Mouse (Mus musculus) liver, embryonic 15.5 days (tissue): ENCODE results near the gene Kif23. TPM values are rescaled to one million over a fixed set of nuclear protein-coding genes. Genes with fewer than 3 reads are reported as not detected.

Experiments
- ATAC-seq: fragments of 200-750 bp; cut with Nextera tagmentation; 2 replicates; pipeline ENCODE4 v1.8.0; 2017; ENCODE audit warnings: moderate number of reproducible peaks, mild to moderate bottlenecking, moderate library complexity; ENCODE audit not compliant: insufficient read depth
- H3K27ac ChIP-seq: fragments of 300-500 bp; sonication (generic); replicated peaks from 2 replicates; pipeline ENCODE4 v1.5.1; 2015; ENCODE audit warnings: mild to moderate bottlenecking, inconsistent platforms
- H3K27me3 ChIP-seq: fragments of 300-500 bp; sonication (generic); 2 replicates; pipeline ENCODE4 v1.6.1; 2015; ENCODE audit warnings: mild to moderate bottlenecking, inconsistent platforms
- H3K36me3 ChIP-seq: fragments of 300-500 bp; sonication (generic); replicated peaks from 2 replicates; pipeline ENCODE4 v1.6.1; 2015; ENCODE audit warnings: moderate library complexity, mild to moderate bottlenecking, inconsistent platforms
- H3K4me1 ChIP-seq: fragments of 300-500 bp; sonication (generic); replicated peaks from 2 replicates; pipeline ENCODE4 v1.6.1; 2015; ENCODE audit warnings: inconsistent platforms
- H3K4me2 ChIP-seq: fragments of 300-500 bp; sonication (generic); 2 replicates; pipeline ENCODE4 v1.6.1; 2015; ENCODE audit warnings: moderate library complexity, mild to moderate bottlenecking, inconsistent platforms
- H3K4me3 ChIP-seq: fragments of 300-500 bp; sonication (generic); replicated peaks from 2 replicates; pipeline ENCODE4 v1.5.1; 2015; ENCODE audit warnings: mild to moderate bottlenecking, inconsistent platforms
- H3K9ac ChIP-seq: fragments of 300-500 bp; sonication (generic); 2 replicates; pipeline ENCODE4 v1.6.1; 2015; ENCODE audit warnings: moderate library complexity, mild to moderate bottlenecking, inconsistent platforms
- H3K9me3 ChIP-seq: fragments of 300-500 bp; sonication (generic); replicated peaks from 2 replicates; pipeline ENCODE4 v1.6.1; 2016; ENCODE audit warnings: inconsistent platforms
- WGBS: fragments of 180-500 bp; shearing (Covaris S2); methylation state at CpG from one replicate; pipeline ENCODE4 v1.1.7; 2015; ENCODE audit warnings: mixed read lengths; ENCODE audit not compliant: insufficient replicate concordance; 5-methylcytosine and 5-hydroxymethylcytosine counted together
- polyA plus RNA-seq: library from polyadenylated mRNA; unstranded; fragments of >200 nt; fragmentation: Nextera tagmentation; extraction: Ambion mirVana; gene quantifications from 2 replicates; pipeline ENCODE4 v1.2.1, GENCODE M21; 2015

Gene Kif23
- polyA plus RNA-seq, 1 experiment from 2014 or later = 66.9 TPM

DNA sequence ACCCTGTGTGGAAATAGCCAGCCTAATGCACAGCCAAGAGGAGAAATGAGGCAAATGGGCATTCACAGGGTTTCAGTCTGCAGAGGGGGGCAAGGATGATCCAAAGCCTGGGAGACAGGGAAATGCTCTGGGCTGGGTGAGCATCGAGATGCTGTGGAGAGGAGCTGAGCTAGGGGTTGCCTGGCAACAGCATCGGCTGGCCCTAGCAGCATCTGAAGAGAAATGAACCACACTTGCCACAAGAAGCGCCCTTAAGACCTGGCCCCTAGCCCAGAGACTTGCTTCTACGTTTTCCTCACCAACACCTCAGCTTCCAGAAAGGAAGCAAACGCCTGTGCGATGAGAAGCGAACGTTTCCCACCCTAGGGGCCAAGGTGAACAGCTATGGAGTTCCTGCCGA is 44.1 kb downstream of the Kif23 start:
- H3K27me3 ChIP-seq = peaks cover 42% of the 10 kb centered on the region
- 48% methylated on average over 9 of the region's 9 CpGs for WGBS
- H3K4me2 ChIP-seq = no peak overlapping the region
- H3K9me3 ChIP-seq = no peaks in the 10 kb centered on the region
- ATAC-seq = no peak
- H3K9ac ChIP-seq = no peak overlapping the region
- H3K4me1 ChIP-seq = peaks cover 9% of the 10 kb centered on the region
- H3K36me3 ChIP-seq = no peaks in the 10 kb centered on the region
- no peak overlapping the region for H3K4me3 ChIP-seq
- no peak overlapping the region for H3K27ac ChIP-seq

- H3K27ac ChIP-seq = no peak overlapping the region
- no peaks in the 10 kb centered on the region for H3K9me3 ChIP-seq
- peaks cover under 1% of the 10 kb centered on the region; the same call in 1 of the 2 replicates for H3K4me1 ChIP-seq
- no peak overlapping the region for H3K4me2 ChIP-seq
- 63% methylated on average over 4 of the region's 4 CpGs for WGBS
- H3K36me3 ChIP-seq = no peaks in the 10 kb centered on the region
- H3K9ac ChIP-seq = no peak overlapping the region
- no peak for ATAC-seq
- no peak overlapping the region for H3K4me3 ChIP-seq
- H3K27me3 ChIP-seq = peaks cover 48% of the 10 kb centered on the region
These were observed 45.0 kb downstream of the Kif23 start for GRCm38 (mm10) chr9:61901574-61901973.

DNA sequence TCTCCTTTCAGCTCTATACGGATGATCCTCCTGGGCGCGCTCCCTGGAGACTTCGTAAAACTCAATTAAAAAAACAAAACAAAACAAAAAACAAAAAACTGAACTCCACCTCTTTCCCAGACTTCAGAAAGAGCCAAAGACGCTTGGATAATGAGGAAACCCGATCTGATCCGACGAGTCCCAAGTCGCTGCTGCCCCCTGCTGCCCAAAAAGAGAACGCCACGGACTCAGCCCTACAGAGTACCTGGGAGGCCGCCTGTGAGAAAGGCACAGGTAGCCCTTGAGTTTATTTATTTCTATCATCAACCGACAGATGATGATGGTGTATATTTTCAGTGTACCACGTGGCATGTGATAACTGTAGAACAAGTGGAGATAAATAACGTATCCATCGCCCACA is 46.8 kb downstream of the Kif23 start:
- no peaks in the 10 kb centered on the region for H3K36me3 ChIP-seq
- H3K27me3 ChIP-seq = peaks cover 51% of the 10 kb centered on the region
- H3K9ac ChIP-seq = no peak overlapping the region
- WGBS = 5% methylated on average over 16 of the region's 16 CpGs
- H3K4me3 ChIP-seq = no peak overlapping the region
- H3K9me3 ChIP-seq = no peaks in the 10 kb centered on the region
- no peak overlapping the region for H3K4me2 ChIP-seq
- ATAC-seq = no peak
- no peaks in the 10 kb centered on the region for H3K4me1 ChIP-seq
- H3K27ac ChIP-seq = no peak overlapping the region

- Histone ChIP-seq H3K9me3 (no peaks in the 10 kb centered on the region), H3K36me3 (no peaks in the 10 kb centered on the region), H3K4me1 (no peaks in the 10 kb centered on the region), H3K27ac (no peak overlapping the region), H3K4me2 (no peak overlapping the region), H3K4me3 (no peak overlapping the region), H3K9ac (no peak overlapping the region), H3K27me3 (peaks cover 57% of the 10 kb centered on the region)
- WGBS = 4% methylated on average over 8 of the region's 8 CpGs
- no peak for ATAC-seq
These were observed 48.2 kb downstream of the Kif23 start for GRCm38 (mm10) chr9:61898401-61898800.

DNA sequence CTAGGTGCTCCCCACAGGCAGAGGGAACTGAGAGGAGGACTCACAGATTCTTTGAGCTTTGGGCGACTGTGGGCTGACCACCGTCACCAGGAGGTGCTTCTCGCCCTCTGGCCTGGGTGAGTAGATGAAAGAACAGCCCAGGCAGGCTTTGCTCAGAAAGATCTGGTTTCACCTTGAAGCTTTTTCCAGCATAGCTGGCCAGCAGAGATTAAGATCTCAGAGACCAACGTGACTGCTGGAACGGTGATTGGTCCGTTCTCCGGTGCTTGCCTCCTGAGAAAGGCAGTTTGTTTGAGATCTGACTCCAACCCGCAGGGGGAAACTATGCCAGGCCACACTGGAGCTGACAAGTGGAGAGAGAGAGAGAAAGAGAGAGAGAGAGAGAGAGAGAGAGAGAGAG is 51.6 kb downstream of the Kif23 start:
- Histone ChIP-seq H3K9me3 (no peaks in the 10 kb centered on the region), H3K4me2 (no peak overlapping the region), H3K4me1 (no peaks in the 10 kb centered on the region), H3K9ac (no peak overlapping the region), H3K27ac (no peak overlapping the region), H3K27me3 (peaks cover 32% of the 10 kb centered on the region), H3K36me3 (no peaks in the 10 kb centered on the region), H3K4me3 (no peak overlapping the region)
- ATAC-seq = no peak
- 55% methylated on average over 8 of the region's 8 CpGs for WGBS

- WGBS = 63% methylated on average over 8 of the region's 8 CpGs
- H3K9me3 ChIP-seq = no peaks in the 10 kb centered on the region
- no peak overlapping the region for H3K27ac ChIP-seq
- ATAC-seq = no peak
- peaks cover 6% of the 10 kb centered on the region; the same call in 1 of the 2 replicates for H3K27me3 ChIP-seq
- H3K4me2 ChIP-seq = no peak overlapping the region
- no peak overlapping the region for H3K9ac ChIP-seq
- no peaks in the 10 kb centered on the region for H3K4me1 ChIP-seq
- no peak overlapping the region for H3K4me3 ChIP-seq
- no peaks in the 10 kb centered on the region for H3K36me3 ChIP-seq
These were observed 56.7 kb downstream of the Kif23 start for GRCm38 (mm10) chr9:61889855-61890254.

GRCm38 (mm10) chr9:61887661-61888379 is 58.8 kb downstream of the Kif23 start:
- no peaks in the 10 kb centered on the region for H3K4me1 ChIP-seq
- no peak overlapping the region for H3K4me3 ChIP-seq
- H3K27me3 ChIP-seq = no peaks in the 10 kb centered on the region
- 54% methylated on average over 11 of the region's 11 CpGs for WGBS
- H3K4me2 ChIP-seq = no peak overlapping the region
- no peaks in the 10 kb centered on the region for H3K9me3 ChIP-seq
- H3K9ac ChIP-seq = no peak overlapping the region
- H3K36me3 ChIP-seq = no peaks in the 10 kb centered on the region
- ATAC-seq = no peak
- H3K27ac ChIP-seq = no peak overlapping the region

GRCm38 (mm10) chr9:61885964-61886363 is 60.6 kb downstream of the Kif23 start:
- WGBS = 68% methylated on average over 7 of the region's 7 CpGs
- H3K4me3 ChIP-seq = no peak overlapping the region
- H3K9ac ChIP-seq = no peak overlapping the region
- no peak overlapping the region for H3K4me2 ChIP-seq
- H3K27ac ChIP-seq = no peak overlapping the region
- H3K27me3 ChIP-seq = no peaks in the 10 kb centered on the region
- ATAC-seq = no peak
- no peaks in the 10 kb centered on the region for H3K4me1 ChIP-seq
- H3K9me3 ChIP-seq = no peaks in the 10 kb centered on the region
- H3K36me3 ChIP-seq = no peaks in the 10 kb centered on the region

DNA sequence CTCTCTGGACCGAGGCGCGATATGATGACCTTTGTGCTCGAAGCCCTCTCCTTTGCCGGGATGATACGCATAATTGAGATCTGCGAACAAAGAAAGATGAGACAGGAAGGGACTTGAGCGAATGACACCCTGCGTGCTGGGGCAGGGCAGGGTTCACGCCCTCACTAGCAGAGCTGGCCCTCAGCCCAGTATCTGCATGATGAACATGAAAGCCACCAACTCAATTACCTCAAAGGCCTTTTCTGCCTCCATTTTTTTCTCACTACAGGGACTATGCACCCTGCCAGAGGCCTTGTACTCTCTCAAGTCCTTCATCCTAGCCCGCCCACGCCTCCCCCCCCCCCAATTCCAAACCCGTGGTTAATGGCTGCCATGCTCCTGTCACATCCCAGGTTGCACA is 61.6 kb downstream of the Kif23 start:
- no peaks in the 10 kb centered on the region for H3K27me3 ChIP-seq
- H3K36me3 ChIP-seq = no peaks in the 10 kb centered on the region
- no peak overlapping the region for H3K4me2 ChIP-seq
- no peaks in the 10 kb centered on the region for H3K4me1 ChIP-seq
- H3K27ac ChIP-seq = no peak overlapping the region
- no peak overlapping the region for H3K9ac ChIP-seq
- no peaks in the 10 kb centered on the region for H3K9me3 ChIP-seq
- H3K4me3 ChIP-seq = no peak overlapping the region
- no peak for ATAC-seq
- 67% methylated on average over 13 of the region's 13 CpGs for WGBS

- Histone ChIP-seq H3K36me3 (no peaks in the 10 kb centered on the region), H3K4me3 (no peak overlapping the region), H3K27me3 (no peaks in the 10 kb centered on the region), H3K27ac (no peak overlapping the region), H3K4me1 (no peaks in the 10 kb centered on the region), H3K4me2 (no peak overlapping the region), H3K9me3 (no peaks in the 10 kb centered on the region), H3K9ac (no peak overlapping the region)
- 70% methylated on average over 7 of the region's 7 CpGs for WGBS
- no peak for ATAC-seq
These were observed 62.2 kb downstream of the Kif23 start for GRCm38 (mm10) chr9:61884375-61884774.

DNA sequence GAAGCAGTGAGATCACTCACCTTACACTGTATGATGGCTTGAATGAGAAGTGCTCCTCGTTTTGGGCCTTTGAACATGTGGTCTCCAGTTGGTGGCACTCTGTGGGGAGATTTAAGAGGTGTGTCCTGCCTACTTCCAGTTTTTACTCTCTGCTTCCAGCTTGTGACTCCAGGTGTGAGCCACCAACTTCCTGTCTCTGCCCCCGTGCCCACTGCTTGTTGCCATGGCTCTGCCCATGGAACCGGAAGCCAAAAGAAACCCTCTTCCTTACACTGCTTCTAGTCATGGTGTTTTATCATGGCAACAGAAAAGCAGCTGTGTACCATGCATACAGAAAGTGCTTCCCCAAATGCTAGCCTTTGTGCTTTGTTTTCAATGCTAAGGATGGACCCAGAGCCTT is 64.4 kb downstream of the Kif23 start:
- ATAC-seq = no peak
- H3K27me3 ChIP-seq = peaks cover 13% of the 10 kb centered on the region
- no peak overlapping the region for H3K4me3 ChIP-seq
- no peak overlapping the region for H3K27ac ChIP-seq
- WGBS = 32% methylated on average over 3 of the region's 3 CpGs
- H3K9ac ChIP-seq = no peak overlapping the region
- no peaks in the 10 kb centered on the region for H3K36me3 ChIP-seq
- no peaks in the 10 kb centered on the region for H3K9me3 ChIP-seq
- no peaks in the 10 kb centered on the region for H3K4me1 ChIP-seq
- H3K4me2 ChIP-seq = no peak overlapping the region

DNA sequence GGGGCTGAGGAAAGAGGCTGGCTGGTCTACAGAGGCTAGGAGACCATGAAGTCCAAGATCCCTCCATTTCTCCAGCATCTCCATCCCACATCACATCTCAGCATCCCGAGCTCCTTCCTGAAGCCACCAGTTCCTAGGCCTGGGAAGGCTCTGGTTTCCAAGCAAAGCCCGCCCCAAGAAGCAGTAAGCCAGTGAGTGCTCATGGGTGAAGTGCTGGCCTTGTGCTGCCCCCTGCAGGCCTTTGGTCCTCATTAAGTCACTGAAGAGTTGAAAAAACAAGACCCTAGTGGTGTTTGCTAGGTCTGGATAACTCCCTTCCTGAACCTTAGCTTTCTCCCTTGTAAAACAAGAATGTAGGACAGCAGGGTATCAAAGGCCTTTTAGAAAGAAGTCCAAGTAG is 67.7 kb downstream of the Kif23 start:
- Histone ChIP-seq H3K27me3 (peaks cover 24% of the 10 kb centered on the region), H3K4me1 (no peaks in the 10 kb centered on the region), H3K4me2 (no peak overlapping the region), H3K36me3 (no peaks in the 10 kb centered on the region), H3K9ac (no peak overlapping the region), H3K27ac (no peak overlapping the region), H3K9me3 (no peaks in the 10 kb centered on the region), H3K4me3 (no peak overlapping the region)
- ATAC-seq = no peak
- WGBS = 21% methylated on average over 2 of the region's 2 CpGs
